Mouse (Mus musculus): ENCODE measurements around the gene Irf9.

DNA sequence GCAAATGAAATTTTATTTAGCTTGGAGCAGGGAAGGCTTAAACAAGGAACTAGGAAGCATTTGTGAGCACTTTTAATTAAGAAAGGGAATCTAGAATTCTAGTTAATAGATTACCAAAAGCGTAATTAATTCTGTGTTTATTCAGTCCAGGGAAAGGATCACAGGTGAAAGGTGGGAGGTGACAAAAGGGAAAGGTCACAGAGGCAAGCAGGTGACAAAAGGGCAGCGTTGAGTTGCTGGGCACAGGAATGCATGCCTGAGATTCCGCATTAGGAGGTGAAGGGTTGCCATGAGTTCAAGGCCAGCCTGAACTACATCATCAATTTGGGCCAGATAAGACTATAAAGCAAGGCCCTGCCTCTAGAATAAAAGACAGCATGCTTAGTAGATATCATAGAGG lies 35.9 kb upstream of the Irf9 start:
- TF ChIP-seq CTCF (IDR thresholded peaks at IDR 0.05; ENCODE audit: low read depth) (no peak), EP300 (IDR thresholded peaks at IDR 0.05; ENCODE audit: low read depth) (no peak)

Measured in liver, postnatal 0 days (tissue).